Mouse (Mus musculus) NIH3T3 (cell line): ENCODE data around the gene Notch2.
A peak's percentile ranks its signal among the peaks of the same experiment; 100 is the strongest.
"Not testable (repeated sequence)": the region's sequence is repeated elsewhere in the genome, so short reads cannot be mapped to it uniquely, and the experiment has no call there.

Experiments
- DNase-seq: peaks from one replicate; pipeline ENCODE4 v3.0.0-alpha.2; 2012; ENCODE audit warnings: low read depth

Gene Notch2

DNA sequence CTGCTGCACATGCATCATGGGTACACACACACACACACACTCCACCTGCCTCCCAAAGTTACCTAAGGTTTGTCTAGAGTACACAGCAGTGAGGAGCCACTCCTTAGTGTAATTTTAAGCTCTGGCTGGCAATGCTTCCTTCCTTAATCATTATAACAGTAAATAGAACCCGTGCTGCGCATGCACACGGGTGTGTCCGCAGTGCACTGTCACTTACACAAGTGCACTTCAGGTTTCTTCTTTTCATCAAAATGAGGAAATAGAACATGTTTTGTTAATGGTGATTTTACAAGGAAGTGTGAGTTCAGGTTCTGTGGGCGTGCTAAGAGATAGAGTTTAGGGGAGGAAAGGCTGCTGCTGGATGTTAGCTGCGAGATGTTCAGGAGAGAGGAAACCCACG lies 17.8 kb downstream of the Notch2 start:
- DNase-seq = no peak

DNA sequence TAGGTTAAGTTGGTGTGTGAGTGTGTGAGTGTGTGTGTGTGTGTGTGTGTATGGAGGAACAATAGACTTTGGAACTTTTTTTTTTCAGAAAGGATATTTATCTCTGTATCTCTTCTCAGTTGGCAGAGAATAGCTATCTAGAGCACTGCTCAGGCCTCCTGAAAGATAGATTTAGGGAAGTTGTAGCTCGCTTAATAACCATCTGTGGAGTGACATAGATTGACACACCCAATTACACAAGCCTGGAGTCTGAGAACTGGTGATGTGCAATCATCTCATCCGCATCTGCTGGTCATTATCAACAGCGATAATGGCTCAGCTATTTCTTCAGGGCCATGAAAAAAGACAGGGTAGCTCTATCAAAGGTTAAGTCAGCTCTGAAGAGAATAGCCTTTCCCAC lies 18.9 kb downstream of the Notch2 start:
- DNase-seq = no peak

DNA sequence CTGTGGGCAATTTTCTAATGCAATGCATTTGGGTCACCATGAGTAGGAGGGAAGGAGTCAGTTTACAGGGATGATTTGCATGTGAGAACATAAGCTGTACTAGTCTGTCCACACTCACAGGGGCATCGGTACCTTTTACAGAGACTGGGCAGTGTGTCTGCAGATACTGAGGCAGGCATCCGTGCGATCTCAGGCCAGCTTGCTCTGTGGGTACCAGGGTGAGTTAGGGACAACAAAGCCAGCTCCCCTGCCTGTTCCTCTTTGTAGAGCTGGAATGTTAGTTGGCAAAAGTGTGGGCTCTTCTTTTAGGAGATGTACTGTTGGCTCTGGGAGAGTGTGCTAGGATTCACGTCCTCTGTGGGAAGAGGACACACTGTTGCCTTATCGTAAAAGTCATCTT lies 19.6 kb downstream of the Notch2 start:
- DNase-seq = no peak

DNA sequence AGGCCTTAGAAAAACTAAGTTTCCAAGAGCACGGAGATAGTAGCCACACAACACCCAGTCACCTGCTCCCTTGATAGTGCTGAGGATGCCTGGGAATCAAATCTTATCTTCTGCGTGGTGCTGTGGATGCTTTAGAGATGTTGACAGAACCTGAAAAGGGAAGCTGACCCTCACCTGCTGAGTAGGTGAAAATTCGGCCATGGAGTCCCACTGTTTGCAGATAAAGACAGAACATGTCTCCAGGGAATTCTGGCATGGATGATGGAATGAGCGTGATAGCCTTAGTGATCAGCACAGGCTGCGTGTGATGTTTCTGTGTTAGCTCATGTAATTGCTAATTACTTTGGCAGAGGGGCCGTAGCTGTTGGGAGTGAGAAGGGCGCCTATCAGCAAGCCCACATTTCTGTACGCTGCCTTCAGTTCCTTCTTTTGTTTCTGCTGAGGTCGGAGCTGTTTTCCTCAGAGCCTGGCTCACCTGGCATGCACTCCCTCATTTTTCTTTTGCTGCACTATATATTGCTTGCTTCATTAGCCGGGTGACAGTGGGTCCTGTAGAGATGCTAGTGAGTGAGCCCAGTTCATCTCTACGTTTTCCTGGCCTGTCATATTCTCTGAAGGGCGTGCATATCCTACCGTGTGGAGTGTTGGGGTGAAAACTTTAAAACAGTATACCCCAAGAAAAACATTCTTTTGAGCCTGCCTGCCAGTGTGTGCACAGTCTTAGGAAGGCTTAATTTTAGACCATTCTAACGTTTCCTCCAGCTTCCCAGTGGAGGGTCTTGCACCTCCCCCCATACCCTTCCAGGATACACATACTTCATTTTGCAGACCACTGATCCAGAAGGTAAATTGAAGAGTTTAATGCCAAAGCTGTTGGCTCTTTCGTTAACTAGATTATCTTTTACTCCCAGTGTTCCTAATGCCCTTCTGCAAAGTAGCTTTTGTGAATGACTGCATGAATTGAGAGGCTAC lies 21.6 kb downstream of the Notch2 start:
- DNase-seq = no peak

DNA sequence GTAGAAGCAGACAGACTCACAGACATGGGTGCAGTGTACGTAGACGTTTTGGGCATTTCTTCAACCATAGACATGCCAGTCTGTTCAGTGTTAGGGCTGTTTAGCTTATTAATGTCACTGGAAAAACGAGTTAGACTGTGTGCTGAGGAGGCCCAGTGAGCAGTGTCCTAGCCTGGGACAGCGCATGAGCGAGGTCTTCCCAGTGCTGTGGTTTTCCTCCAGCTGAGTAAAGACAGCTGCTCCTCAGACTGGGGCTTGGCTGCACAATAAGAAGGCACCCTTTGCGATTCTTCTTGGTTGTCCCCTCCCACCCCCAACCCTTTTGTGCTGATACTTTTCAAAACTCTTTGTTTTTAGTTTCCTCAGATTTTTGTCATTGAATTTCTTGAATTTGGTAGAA lies 22.8 kb downstream of the Notch2 start:
- DNase-seq = no peak

DNA sequence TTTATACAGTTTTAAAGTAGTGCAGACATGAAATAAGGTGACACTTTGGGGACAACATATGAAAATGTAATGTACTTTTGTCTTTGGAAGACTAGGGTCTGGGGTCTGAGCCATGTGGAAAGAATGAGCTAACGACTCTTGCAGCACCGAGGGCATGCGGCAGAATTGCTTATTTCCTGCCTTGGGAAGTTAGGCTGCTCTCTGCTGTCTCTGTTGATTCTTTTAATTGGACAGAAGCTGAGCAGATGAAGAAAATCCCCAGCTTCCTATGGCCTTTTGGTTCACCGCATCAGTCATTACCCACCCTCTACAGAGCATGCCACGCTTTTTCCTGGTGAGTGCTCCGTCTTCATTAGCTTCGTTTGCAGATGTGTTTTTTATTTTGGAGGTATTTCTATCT lies 23.8 kb downstream of the Notch2 start:
- no peak for DNase-seq

GRCm38 (mm10) chr3:98038658-98039057 lies 25.3 kb downstream of the Notch2 start:
- DNase-seq = no peak

DNA sequence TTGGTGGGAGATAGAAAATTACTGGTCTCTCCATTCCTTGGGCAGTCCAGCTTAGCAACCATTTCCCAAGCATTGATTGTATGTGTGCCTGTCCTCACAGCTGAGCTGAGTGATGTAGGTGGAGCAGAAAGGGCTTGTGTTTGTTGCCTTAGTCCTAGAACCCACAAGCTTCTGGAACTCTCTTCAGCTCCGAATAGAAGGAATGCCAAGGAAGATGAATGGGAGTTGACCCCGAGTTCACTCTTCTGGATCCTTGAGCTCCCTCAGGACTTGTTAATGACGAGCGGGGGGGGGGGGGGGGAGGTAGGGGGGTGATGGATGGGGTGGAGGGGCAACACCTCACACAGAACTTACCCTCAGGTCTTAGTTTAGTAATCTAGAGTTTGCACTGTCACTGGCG lies 25.9 kb downstream of the Notch2 start:
- no peak for DNase-seq

DNA sequence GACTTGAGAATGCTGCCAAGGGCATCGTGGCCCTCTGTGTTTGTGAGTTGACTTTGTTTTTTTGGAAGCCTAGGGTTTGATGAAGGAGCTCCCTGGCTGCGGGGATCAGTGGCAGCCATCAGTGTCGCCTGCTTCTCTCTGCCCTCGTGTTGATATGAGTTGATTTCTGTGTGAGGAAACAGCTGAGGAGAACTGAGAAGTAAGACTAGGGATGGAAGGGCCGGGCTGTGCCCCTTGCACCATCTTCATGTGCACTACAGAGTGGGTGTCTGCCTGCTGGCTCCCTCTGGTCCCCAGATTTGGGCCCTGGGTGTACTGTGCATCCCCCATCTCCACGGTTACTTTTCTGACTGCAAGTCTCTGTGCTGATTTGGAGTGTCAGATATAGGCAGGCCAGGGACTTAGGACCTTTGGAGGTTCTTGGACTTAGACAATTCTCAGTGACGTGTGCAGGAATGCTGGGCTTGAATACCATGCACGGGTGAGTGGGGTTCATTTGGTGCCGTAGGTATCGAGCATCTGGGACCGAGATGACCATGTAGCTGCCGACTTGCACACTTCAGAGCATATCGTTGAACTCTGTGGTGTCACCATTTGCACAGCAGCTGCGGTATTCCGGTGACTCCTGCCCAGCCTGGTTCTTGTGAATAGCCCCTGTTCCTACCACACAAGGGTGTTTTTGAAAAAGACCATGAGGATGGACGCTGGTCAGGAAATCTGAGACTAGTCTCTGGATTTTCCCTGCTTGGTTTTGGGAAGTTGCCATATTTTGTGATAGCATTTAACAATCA lies 26.5 kb downstream of the Notch2 start:
- DNase-seq = no peak

- DNase-seq = no peak
Observed at GRCm38 (mm10) chr3:98040836-98041235, 27.5 kb downstream of the Notch2 start.

GRCm38 (mm10) chr3:98042301-98042700 lies 29.0 kb downstream of the Notch2 start:
- DNase-seq = peak; percentile 76

DNA sequence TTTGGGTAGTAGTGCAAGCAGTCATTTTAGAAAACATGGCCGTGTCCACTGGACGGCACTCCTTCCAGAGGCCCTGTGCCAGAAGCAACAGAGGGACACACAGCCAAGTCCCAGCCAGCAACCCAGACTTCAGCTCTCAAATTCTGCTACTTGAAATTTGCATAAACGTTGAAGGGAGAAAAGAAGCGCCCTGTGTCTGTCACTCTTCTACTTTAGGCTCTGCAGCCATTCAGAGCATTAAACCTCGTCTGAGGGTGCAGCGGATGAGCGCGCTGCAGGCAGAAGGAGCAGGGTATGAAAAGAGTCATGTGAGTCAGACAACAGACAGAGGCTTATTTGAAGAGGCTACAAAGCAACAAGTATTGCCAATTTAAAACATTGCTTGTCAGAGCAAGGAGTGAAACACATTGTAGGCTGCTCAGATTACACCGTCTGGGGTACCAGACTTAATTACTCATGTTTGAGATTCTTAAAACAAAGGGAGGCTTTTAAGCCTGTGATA lies 29.7 kb downstream of the Notch2 start:
- DNase-seq = peak; percentile 66

DNA sequence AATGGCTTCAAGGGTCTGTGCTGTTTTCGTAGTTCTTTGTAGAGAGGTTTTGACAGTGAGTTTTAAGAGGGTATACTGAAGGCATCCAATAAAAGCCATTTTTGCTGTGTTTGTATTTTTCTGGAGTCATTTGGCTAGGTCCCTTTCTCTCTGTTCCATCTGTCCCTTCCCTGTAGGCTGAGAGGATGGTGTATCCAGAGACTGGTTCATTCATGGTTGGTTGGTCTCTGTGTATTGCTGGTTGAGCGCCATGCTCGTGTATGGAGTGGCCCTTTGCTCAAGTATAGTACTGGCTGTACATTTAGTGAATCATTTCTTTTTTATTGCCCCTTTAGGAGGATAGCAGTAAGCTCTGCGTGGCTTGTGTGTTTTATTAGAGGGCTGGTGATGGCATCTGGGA lies 30.3 kb downstream of the Notch2 start:
- DNase-seq = no peak

DNA sequence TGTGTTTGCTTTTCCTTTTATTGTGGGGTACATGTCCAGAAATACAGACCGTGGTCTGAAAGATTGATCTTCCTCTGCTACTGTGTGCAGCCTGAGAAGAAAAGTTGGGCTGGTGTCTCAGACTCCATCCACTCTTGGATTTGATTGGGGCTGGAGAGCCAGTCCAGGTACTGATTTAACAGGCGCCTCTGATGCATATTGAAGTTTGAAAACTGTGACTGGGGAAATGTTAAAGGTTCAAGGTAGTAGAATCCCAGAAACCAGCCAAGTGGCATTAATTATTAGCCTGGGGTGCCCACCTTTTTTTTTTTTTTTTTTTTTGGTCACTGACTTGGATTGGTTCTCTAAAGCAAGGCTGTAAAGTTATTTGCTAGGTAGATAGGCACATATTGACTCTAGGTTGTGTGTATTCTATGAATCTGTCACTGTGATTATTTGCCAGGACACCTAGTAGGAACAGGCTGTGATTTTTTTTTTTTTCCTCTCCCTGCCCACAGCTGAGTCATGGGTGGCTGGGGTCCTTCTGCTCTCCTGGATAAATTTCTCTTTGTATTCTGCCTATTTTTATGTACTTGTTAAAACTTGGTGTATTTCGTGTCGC lies 31.5 kb downstream of the Notch2 start:
- DNase-seq = no peak

DNA sequence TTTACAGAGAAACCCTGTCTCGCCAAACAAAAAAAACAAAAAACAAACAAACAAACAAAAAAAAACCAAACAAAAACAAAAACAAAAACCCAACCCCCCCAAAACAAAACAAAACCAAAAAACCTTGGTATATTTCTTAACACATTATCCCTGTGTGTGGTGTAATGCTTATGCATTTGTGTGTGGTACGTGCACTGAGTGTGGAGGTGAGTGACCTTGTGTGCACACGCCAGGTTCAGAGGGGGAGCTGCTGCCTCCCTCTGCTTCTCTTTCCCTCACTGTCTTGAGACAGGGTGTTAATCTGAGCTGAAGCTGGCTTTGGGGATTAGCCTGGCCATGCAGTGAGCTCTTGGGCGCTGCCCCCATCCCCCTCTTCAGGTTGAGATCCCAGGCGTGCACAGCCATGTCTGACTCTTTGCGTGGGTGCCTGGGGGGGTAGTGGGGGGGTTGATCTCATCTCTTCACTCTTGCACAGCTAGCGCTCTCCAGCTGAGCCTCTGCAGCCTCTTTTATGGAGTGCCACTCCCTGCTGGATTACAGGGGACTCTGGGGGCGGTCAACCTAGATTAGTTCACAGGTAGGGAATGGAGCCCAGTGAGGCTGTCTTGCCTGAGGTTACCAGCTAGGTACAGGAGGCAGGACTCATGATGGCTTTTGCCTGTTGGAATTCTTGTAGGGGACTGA lies 32.3 kb downstream of the Notch2 start:
- no peak for DNase-seq

DNA sequence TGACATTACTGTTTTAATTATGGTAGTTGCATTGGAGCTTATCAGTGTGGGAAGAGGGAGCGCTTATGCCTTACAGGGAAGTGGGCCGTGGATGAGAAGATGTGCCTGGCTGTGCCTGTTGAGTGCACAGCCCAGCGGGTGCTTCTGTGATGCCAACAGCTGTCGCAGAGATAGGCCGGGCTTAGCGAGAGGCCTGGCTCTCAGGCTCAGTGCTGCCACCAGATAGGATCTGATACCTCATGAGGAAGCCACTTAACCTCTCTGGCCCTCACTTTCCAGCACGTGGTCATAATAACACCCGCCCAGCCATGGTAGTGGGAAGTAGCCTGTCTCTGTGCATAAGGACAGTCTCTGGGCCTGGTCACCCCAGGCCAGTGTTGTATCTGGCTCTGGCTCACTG lies 33.0 kb downstream of the Notch2 start:
- no peak for DNase-seq

GRCm38 (mm10) chr3:98049671-98050070 lies 36.3 kb downstream of the Notch2 start:
- DNase-seq = no peak

GRCm38 (mm10) chr3:98050086-98050485 lies 36.8 kb downstream of the Notch2 start:
- not testable (repeated sequence) for DNase-seq

- no peak for DNase-seq
Observed at GRCm38 (mm10) chr3:98050492-98051406, 37.4 kb downstream of the Notch2 start.

DNA sequence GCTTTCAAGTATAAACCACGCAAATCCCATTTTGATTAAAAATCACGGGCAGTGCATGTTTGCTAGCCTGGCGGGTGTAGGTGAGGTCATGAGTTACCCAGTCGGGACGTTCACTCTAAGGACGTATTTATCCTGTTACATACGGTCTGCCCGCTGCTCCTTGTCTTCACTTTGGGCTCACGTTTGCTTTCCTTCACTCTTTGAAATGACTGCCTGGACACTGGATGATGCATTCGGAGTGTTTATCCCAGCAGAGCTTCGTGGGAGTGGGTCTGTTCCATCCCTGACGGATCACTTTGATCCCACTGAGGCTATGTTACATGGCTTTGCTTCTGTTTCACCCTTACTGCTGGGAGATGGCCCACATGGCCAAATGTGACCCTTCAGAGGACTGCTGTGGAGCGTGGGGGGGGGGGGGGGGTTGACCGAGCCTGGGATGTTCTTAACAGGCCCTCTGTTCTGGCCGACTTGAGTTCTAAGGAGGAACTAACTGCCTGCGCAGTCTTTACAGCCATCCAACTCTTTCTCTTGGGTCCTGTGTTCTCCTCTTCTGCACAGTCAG lies 38.2 kb downstream of the Notch2 start:
- DNase-seq = no peak
